Mouse (Mus musculus): Measurements from ENCODE around the gene Zcchc14. TPM values are rescaled to one million over a fixed set of nuclear protein-coding genes. Genes with fewer than 3 reads are reported as not detected.
A peak's percentile ranks its signal among the peaks of the same experiment; 100 is the strongest.

The Zcchc14 gene
- polyA plus RNA-seq, 1 experiment from 2014 or later = 23.1 TPM

DNA sequence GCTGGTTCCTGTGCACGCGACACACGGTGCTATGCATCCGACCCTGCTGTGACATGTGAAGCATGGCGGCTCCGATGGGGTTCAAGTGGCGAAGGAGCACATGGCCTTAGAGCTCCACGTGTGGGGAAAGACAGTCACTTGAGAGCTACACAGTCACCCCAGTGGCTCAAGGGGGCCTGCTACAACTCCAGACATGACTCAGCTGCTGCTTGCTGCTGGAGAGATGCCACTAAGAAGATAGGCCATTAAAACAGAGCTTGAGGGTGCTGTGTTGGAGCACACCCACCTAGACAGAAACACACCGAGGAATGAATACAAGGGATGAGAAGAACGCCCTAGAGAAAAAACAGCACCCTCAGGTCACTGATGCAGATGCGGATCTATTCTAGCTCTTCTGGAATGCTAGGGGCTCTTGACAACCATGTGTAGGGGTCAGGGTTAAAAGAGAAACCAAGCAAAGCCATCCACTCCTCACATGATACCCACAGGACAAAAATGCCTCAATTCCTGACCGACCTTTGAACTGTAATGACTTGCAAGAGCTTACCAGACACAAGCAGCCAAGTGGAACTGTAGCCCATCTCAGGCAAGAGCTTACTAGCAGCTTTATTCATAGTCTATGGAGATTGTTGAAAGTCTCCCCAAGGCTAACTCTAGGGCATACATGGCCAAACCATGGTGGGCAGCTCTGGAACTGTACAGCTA is 5.0 kb downstream of the Zcchc14 start:
- peaks cover 71% of the 10 kb centered on the region for H3K4me1 ChIP-seq
- ATAC-seq (ENCODE audit: low FRiP score, low read depth) = no peak

DNA sequence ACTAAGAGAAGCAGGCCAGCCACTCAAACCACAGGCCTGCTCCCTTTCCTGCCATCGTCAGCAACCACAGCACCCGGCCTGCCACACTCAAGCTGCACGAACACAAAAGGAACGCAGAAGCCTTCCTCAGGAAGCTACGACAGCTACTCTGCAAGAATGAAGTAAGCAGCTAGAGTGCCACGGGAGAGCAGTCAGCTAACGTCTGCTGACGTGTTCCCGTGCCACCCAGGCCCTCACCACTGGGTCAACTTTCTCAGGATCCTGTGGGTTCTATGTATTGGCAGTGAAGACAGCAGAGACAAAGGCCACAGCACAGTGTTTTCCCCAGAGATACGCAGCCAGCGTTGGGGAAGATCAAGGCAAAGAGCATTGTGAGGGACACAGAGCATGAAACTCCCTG is 9.3 kb downstream of the Zcchc14 start:
- Histone ChIP-seq H3K4me1 (peaks cover 48% of the 10 kb centered on the region), H3K4me2 (replicated peaks) (no peak overlapping the region), H3K27me3 (replicated peaks) (no peaks in the 10 kb centered on the region), H3K36me3 (no peaks in the 10 kb centered on the region), H3K27ac (no peak overlapping the region), H3K9me3 (no peaks in the 10 kb centered on the region), H3K9ac (no peak overlapping the region; the same call in none of the 2 replicates), H3K4me3 (no peak overlapping the region)
- WGBS = 75% methylated on average over 11 of the region's 11 CpGs
- no peak for ATAC-seq (ENCODE audit: low FRiP score, low read depth)

More for the DNA sequence above, 5.0 kb downstream of the Zcchc14 start:
- H3K4me3 ChIP-seq = no peak overlapping the region
- H3K4me2 ChIP-seq (replicated peaks) = peak overlapping the region; percentile 99
- H3K9me3 ChIP-seq = no peaks in the 10 kb centered on the region
- H3K27ac ChIP-seq = no peak overlapping the region
- H3K36me3 ChIP-seq = no peaks in the 10 kb centered on the region
- H3K27me3 ChIP-seq (replicated peaks) = no peaks in the 10 kb centered on the region
- 88% methylated on average over 12 of the region's 12 CpGs for WGBS
- H3K9ac ChIP-seq = no peak overlapping the region

- peak overlapping the region; percentile 27 for H3K9ac ChIP-seq
- no peaks in the 10 kb centered on the region for H3K27me3 ChIP-seq (replicated peaks)
- no peak overlapping the region for H3K4me2 ChIP-seq (replicated peaks)
- H3K4me1 ChIP-seq = peaks cover 42% of the 10 kb centered on the region
- H3K9me3 ChIP-seq = no peaks in the 10 kb centered on the region
- H3K4me3 ChIP-seq = no peak overlapping the region
- 86% methylated on average over 3 of the region's 3 CpGs for WGBS
- no peak overlapping the region for H3K27ac ChIP-seq
- no peaks in the 10 kb centered on the region for H3K36me3 ChIP-seq
- no peak for ATAC-seq (ENCODE audit: low FRiP score, low read depth)
Measured at GRCm38 (mm10) chr8:121642804-121643203, 9.9 kb downstream of the Zcchc14 start.

GRCm38 (mm10) chr8:121636180-121636579 is 16.5 kb downstream of the Zcchc14 start:
- no peak overlapping the region for H3K4me3 ChIP-seq
- ATAC-seq (ENCODE audit: low FRiP score, low read depth) = no peak
- H3K27me3 ChIP-seq (replicated peaks) = no peaks in the 10 kb centered on the region
- no peak overlapping the region for H3K9ac ChIP-seq
- peaks cover 13% of the 10 kb centered on the region for H3K4me1 ChIP-seq
- no peak overlapping the region for H3K27ac ChIP-seq
- H3K36me3 ChIP-seq = no peaks in the 10 kb centered on the region
- 87% methylated on average over 8 of the region's 8 CpGs for WGBS
- H3K4me2 ChIP-seq (replicated peaks) = no peak overlapping the region
- H3K9me3 ChIP-seq = no peaks in the 10 kb centered on the region

DNA sequence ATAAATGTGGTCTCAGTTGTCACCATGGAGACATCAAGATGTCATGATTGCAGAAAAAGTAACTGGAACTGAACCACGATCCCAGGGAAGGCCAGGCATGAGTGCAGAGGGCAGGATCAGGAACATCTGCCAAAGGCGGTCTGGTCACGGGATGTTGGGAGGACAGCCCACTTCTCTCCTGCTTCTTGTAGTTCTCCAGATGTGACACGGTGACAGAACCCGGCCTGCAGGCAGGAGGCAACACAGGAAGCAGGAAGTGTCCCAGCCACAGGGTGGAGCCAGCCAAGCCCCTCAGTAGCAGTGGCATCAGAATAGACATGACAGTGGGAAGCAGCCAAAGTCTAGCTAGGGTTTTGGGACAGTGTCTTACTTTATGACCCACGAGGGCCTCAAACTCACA is 17.2 kb downstream of the Zcchc14 start:
- WGBS = 75% methylated on average over 6 of the region's 6 CpGs
- Histone ChIP-seq H3K4me1 (peaks cover 13% of the 10 kb centered on the region), H3K4me3 (no peak overlapping the region), H3K27me3 (replicated peaks) (no peaks in the 10 kb centered on the region), H3K36me3 (no peaks in the 10 kb centered on the region), H3K9ac (no peak overlapping the region), H3K27ac (no peak overlapping the region), H3K4me2 (replicated peaks) (no peak overlapping the region), H3K9me3 (no peaks in the 10 kb centered on the region)
- no peak for ATAC-seq (ENCODE audit: low FRiP score, low read depth)

DNA sequence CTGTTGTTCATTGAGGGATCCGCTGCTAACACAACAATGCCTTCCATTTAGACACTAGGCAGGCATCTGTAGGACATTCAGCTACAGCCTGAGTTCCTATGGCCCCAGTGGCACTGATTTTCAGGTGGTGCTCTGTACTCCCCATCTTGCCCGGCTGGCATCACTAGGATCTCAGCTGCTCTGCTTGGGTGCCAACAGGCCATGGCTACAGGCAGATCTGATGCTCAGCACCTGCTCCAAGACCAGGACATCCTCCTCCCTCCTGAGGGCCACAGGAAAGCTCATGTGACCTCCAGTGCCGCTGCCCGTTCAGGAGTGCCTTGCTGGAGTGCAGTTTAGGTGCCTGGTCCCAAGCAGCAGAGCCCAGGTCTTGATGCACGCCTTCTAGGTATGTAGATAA is 20.3 kb downstream of the Zcchc14 start:
- Histone ChIP-seq H3K9ac (no peak overlapping the region), H3K27ac (no peak overlapping the region), H3K36me3 (peaks cover 10% of the 10 kb centered on the region), H3K4me2 (replicated peaks) (no peak overlapping the region), H3K27me3 (replicated peaks) (no peaks in the 10 kb centered on the region), H3K4me3 (no peak overlapping the region), H3K9me3 (no peaks in the 10 kb centered on the region), H3K4me1 (peaks cover 13% of the 10 kb centered on the region)
- no peak for ATAC-seq (ENCODE audit: low FRiP score, low read depth)
- 85% methylated on average over 5 of the region's 5 CpGs for WGBS

DNA sequence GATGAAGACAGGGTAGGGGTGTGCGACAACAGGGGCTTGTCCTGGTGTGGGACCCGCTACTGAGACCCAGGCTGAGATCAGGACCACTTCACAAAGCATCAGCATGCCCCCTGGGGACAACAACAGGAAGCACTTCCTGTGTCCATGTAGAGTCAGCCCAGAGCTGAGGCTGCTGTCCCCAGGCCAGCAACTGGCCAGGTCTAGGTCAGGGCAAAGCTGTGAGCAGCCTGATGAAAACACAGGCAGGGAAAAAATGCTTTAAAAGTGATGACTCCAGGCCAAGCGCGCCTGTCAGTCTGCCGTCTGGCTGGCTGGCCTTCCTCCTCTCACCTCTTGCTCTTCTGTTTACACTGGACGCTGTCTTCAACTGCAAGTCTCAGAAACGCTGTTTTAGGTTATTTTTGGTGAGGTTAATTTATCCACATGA is 21.0 kb downstream of the Zcchc14 start:
- 75% methylated on average over 7 of the region's 7 CpGs for WGBS
- H3K9me3 ChIP-seq = no peaks in the 10 kb centered on the region
- peaks cover 17% of the 10 kb centered on the region for H3K36me3 ChIP-seq
- ATAC-seq (ENCODE audit: low FRiP score, low read depth) = no peak
- no peaks in the 10 kb centered on the region for H3K27me3 ChIP-seq (replicated peaks)
- no peak overlapping the region for H3K4me3 ChIP-seq
- H3K4me2 ChIP-seq (replicated peaks) = no peak overlapping the region
- H3K27ac ChIP-seq = no peak overlapping the region
- peaks cover 8% of the 10 kb centered on the region for H3K4me1 ChIP-seq
- no peak overlapping the region for H3K9ac ChIP-seq

DNA sequence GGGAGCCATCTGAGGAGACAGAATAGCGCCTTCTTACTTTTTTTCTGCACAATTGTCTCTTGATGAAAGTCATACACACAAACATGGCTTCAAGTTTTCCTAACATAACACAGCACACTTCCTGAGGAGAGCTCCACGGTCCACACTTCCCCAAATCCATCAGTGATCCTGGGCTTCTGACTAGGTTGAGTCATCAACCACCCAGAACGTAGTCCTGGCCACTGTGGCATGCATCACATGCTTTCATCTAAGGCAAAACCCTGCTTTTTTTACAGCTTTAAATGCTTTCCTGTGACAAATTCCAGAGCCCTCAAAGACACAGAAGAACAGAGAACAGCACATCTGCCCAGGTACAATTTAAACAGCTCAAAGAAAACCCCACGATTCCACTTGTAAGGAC is 24.0 kb downstream of the Zcchc14 start:
- H3K27me3 ChIP-seq (replicated peaks) = no peaks in the 10 kb centered on the region
- H3K36me3 ChIP-seq = peaks cover 23% of the 10 kb centered on the region
- no peak overlapping the region for H3K9ac ChIP-seq
- H3K4me1 ChIP-seq = peaks cover 18% of the 10 kb centered on the region
- no peak overlapping the region for H3K27ac ChIP-seq
- WGBS = 97% methylated on average over 4 of the region's 4 CpGs
- H3K4me3 ChIP-seq = no peak overlapping the region
- H3K4me2 ChIP-seq (replicated peaks) = no peak overlapping the region
- no peaks in the 10 kb centered on the region for H3K9me3 ChIP-seq
- no peak for ATAC-seq (ENCODE audit: low FRiP score, low read depth)

- H3K4me2 ChIP-seq (replicated peaks) = no peak overlapping the region
- no peak overlapping the region for H3K27ac ChIP-seq
- H3K27me3 ChIP-seq (replicated peaks) = no peaks in the 10 kb centered on the region
- no peak overlapping the region for H3K9ac ChIP-seq
- H3K4me3 ChIP-seq = no peak overlapping the region
- ATAC-seq (ENCODE audit: low FRiP score, low read depth) = no peak
- H3K36me3 ChIP-seq = peaks cover 22% of the 10 kb centered on the region
- WGBS = 89% methylated on average over 8 of the region's 8 CpGs
- peaks cover 31% of the 10 kb centered on the region for H3K4me1 ChIP-seq
- H3K9me3 ChIP-seq = no peaks in the 10 kb centered on the region
Measured at GRCm38 (mm10) chr8:121623043-121623442, 29.7 kb downstream of the Zcchc14 start.

DNA sequence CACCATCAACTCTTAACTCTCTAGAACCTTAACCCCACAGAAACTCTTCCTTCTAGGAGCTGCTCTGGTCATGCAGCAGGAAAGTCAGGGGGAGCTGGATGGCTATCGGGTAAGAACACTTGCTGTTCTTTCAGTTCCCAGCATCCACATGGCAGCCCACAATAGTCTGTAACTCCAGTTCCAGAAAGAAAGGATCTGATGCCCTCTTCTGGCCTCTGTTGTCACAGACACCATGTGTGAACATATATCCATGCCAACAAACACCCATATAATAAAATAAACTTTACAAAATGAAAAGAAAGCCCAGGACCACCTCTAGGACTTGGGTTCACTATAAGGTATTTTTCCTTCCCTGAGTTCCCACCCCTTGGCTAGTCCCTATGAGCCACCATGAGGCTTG is 30.8 kb downstream of the Zcchc14 start:
- Histone ChIP-seq H3K4me2 (replicated peaks) (no peak overlapping the region), H3K9ac (no peak overlapping the region), H3K4me3 (no peak overlapping the region), H3K27me3 (replicated peaks) (no peaks in the 10 kb centered on the region), H3K9me3 (no peaks in the 10 kb centered on the region), H3K27ac (no peak overlapping the region), H3K36me3 (peaks cover 24% of the 10 kb centered on the region), H3K4me1 (peaks cover 31% of the 10 kb centered on the region)
- 60% methylated on average over 1 of the region's 1 CpGs for WGBS
- no peak for ATAC-seq (ENCODE audit: low FRiP score, low read depth)

- no peaks in the 10 kb centered on the region for H3K9me3 ChIP-seq
- peaks cover 25% of the 10 kb centered on the region for H3K36me3 ChIP-seq
- no peaks in the 10 kb centered on the region for H3K27me3 ChIP-seq (replicated peaks)
- H3K4me2 ChIP-seq (replicated peaks) = no peak overlapping the region
- H3K27ac ChIP-seq = no peak overlapping the region
- no peak overlapping the region for H3K4me3 ChIP-seq
- no peak overlapping the region for H3K9ac ChIP-seq
- H3K4me1 ChIP-seq = peaks cover 27% of the 10 kb centered on the region
- no peak for ATAC-seq (ENCODE audit: low FRiP score, low read depth)
- WGBS = 86% methylated on average over 12 of the region's 12 CpGs
Measured at GRCm38 (mm10) chr8:121620801-121621516, 31.7 kb downstream of the Zcchc14 start.

- no peak overlapping the region for H3K27ac ChIP-seq
- no peak overlapping the region for H3K4me3 ChIP-seq
- no peaks in the 10 kb centered on the region for H3K9me3 ChIP-seq
- WGBS = 65% methylated on average over 7 of the region's 7 CpGs
- no peaks in the 10 kb centered on the region for H3K27me3 ChIP-seq (replicated peaks)
- H3K36me3 ChIP-seq = peaks cover 33% of the 10 kb centered on the region
- ATAC-seq (ENCODE audit: low FRiP score, low read depth) = no peak
- no peak overlapping the region for H3K9ac ChIP-seq
- no peak overlapping the region for H3K4me2 ChIP-seq (replicated peaks)
- H3K4me1 ChIP-seq = peaks cover 18% of the 10 kb centered on the region; the same call in 1 of the 2 replicates
Measured at GRCm38 (mm10) chr8:121619401-121619995, 33.2 kb downstream of the Zcchc14 start.

Measured in neural tube, embryonic 12.5 days (tissue).